In the genomic region with DNA sequence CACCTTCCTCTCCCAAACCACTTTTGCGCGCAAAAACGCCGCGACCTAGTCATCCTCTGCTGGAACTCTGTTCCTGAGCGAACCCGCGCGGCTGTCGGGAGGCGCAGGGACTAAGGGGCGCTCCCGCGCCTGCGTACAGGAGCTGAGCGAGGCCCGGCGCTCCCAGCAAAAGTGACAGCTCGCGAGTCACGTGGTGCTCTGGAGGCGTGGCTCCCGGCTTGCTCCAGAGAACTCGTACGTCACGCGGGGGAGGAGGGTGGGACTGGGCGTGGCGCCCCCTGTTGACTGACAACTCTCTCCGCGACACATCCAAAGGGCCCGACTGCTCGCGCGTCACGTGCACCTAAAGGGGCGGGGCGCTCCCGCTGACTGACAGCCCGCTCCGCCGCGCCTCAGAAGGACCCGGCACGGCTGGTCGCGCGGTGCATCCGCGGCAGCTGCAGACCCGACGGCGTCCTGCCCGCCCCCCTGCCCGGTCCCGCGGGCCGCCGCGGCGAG, we compare ENCODE assay signal across 8 mouse cellular contexts. TPM values are rescaled to one million over a fixed set of nuclear protein-coding genes. Genes with fewer than 3 reads are reported as not detected.
DNase-seq lines count a peak whose midpoint lies in the region; ATAC-seq lines count a peak whose summit lies in the region.

A gene (plus strand): TSS at position 395 of the 498 bp plus-strand sequence.

- peaks cover 24% of the 10 kb centered on the region for H3K27me3 ChIP-seq in intestine, embryonic 14.5 days (replicated peaks; ENCODE audit: control insufficient read depth, insufficient read depth, low read length)

- H3K9ac ChIP-seq in intestine, embryonic 14.5 days (ENCODE audit: low read length) = peak within 1 kb of the TSS; percentile 58

- intact Hi-C loops in left cerebral cortex, postnatal 14 days (cut with DNase I) = no loop called here

- H3K4me3 ChIP-seq in intestine, embryonic 14.5 days (ENCODE audit: low read depth, low read length) = peak within 1 kb of the TSS; percentile 66

- peak; percentile 99 for DNase-seq in adrenal gland, adult 18-20 months (ENCODE audit: low spot score in 2 of 2)
- DNase-seq in embryo, embryonic 11 days = peak; percentile 100
- peak; percentile 100 for DNase-seq in gastrocnemius, postnatal 25 days
- peak; percentile 100 for DNase-seq in intestine, embryonic 14.5 days (ENCODE audit: low spot score)
- DNase-seq in left cerebral cortex, postnatal 14 days (ENCODE audit: low spot score in 2 of 2) = peak; percentile 100
- DNase-seq in mesoderm, embryonic 11.5 days (ENCODE audit: low read depth, low spot score) = peak; percentile 100
- peak; percentile 100 for DNase-seq in right cerebral cortex, postnatal 36 days (ENCODE audit: low spot score in 2 of 2)
- DNase-seq in yolk sac, embryonic 10.5 days (ENCODE audit: low spot score) = peak; percentile 100

- ATAC-seq in intestine, embryonic 14.5 days (replicated peaks; ENCODE audit: low FRiP score, low TSS enrichment, low read depth) = peak; percentile 96

- H3K9me3 ChIP-seq in intestine, embryonic 14.5 days (ENCODE audit: control insufficient read depth, low read length) = no peaks in the 10 kb centered on the region

- no peaks in the 10 kb centered on the region for H3K36me3 ChIP-seq in intestine, embryonic 14.5 days (ENCODE audit: control insufficient read depth, insufficient read depth, low read length)

- WGBS in intestine, embryonic 14.5 days = under 1% methylated on average over 60 of the region's 61 CpGs

- peaks cover 11% of the 10 kb centered on the region for H3K4me1 ChIP-seq in intestine, embryonic 14.5 days (replicated peaks; ENCODE audit: control insufficient read depth, insufficient read depth, low read length)

- peak within 1 kb of the TSS; percentile 91 for H3K4me2 ChIP-seq in intestine, embryonic 14.5 days (ENCODE audit: low read length)

- peak within 1 kb of the TSS; percentile 72 for H3K27ac ChIP-seq in intestine, embryonic 14.5 days (ENCODE audit: low read depth)

RNA-seq across cellular contexts. Expression of the gene that starts here (rescaled TPM):
- total RNA-seq in adrenal gland, adult 18-20 months (2021) = 100 to 1,000 TPM in 1 of 2 experiments, 10 to 100 TPM in 1; 60.5 to 130 TPM
- total RNA-seq in gastrocnemius, postnatal 25 days (2021) = 10 to 100 TPM; 23.6 to 27.6 TPM
- 4.7 and 6.3 TPM in 2 replicates for polyA plus RNA-seq in intestine, embryonic 14.5 days (2014; fragmentation: Nextera tagmentation; extraction: Ambion mirVana)
- 100 to 1,000 TPM; 134 to 145 TPM for total RNA-seq in left cerebral cortex, postnatal 14 days (2021)

Comparison
In these comparisons a context has a peak if more than half of its experiments do, and no peak if none do; other contexts are left out.
1. Peak in every context shown above with its lines: DNase-seq, ATAC-seq, H3K4me3 ChIP-seq and H3K27ac ChIP-seq.